Mouse (Mus musculus): ENCODE results near the gene Gm49373.
A peak's percentile ranks its signal among the peaks of the same experiment; 100 is the strongest.

The Gm49373 gene

GRCm38 (mm10) chr9:21026849-21027248 is 46.0 kb downstream of the Gm49373 start:
- no peak for DNase-seq

DNA sequence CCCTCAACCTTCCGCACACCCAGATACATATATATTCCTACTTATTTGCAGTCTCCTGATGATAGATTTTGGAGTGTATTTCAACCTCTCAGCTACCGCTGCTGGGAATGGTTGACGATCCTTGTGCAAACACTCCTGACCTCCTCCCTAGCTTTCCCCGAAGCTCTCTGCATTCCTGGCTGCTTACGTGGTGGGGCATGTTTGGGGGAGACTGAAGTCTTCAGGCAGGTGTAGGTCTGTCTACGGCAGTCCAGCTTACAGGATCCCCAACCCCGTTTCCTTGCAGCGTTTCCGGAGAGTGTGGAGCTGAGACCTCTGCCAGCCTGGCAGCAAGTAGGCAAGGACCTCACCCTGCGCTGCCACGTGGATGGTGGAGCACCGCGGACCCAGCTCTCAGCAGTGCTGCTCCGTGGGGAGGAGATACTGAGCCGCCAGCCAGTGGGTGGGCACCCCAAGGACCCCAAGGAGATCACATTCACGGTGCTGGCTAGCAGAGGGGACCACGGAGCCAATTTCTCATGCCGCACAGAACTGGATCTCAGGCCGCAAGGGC is 47.6 kb downstream of the Gm49373 start:
- DNase-seq: no peak

- DNase-seq: no peak
Measured at GRCm38 (mm10) chr9:21022726-21023125, 50.2 kb downstream of the Gm49373 start.

- no peak for DNase-seq
Measured at GRCm38 (mm10) chr9:21022288-21022687, 50.6 kb downstream of the Gm49373 start.

- DNase-seq: no peak
Measured at GRCm38 (mm10) chr9:21021363-21021762, 51.5 kb downstream of the Gm49373 start.

DNA sequence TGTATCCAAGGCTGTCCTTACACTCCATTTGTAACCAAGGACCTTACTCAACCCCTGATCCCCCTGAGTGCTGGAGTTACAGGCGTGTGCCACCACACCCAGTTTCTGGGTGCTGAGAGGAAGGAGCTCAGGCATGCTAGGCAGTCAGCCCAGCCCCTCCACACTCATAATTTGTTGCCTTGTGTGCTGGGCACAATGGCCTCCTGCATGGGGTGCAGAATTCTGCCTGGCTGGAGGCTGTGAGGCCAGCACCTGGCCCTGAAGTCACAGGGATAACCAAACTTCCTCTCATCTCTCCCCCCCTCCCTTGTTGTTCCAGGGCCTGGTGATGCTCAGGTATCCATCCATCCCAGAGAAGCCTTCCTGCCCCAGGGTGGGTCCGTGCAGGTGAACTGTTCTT is 54.3 kb downstream of the Gm49373 start:
- DNase-seq: no peak

DNA sequence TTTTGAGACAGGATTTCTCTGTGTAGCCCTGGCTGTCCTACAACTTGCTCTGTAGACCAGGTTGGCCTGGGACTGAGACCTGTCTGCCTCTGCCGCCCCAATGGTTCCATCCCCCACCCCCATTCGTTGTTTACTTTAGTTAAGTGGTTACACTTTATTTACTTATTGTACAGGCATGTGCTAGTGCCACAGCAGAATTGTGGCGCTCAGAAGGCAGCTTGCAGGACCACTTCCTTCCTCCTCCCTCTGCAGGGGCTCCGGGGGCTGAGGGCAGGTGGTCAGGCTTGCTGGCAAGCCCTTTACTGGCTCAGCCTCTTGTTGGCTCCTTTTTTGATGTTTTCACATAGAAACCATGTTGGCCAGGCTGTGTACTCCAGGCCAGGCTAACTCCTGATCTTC is 55.7 kb downstream of the Gm49373 start:
- no peak for DNase-seq

- DNase-seq: peak in 1 of 2 experiments; percentile 19
Measured at GRCm38 (mm10) chr9:21016331-21017176, 56.3 kb downstream of the Gm49373 start.

DNA sequence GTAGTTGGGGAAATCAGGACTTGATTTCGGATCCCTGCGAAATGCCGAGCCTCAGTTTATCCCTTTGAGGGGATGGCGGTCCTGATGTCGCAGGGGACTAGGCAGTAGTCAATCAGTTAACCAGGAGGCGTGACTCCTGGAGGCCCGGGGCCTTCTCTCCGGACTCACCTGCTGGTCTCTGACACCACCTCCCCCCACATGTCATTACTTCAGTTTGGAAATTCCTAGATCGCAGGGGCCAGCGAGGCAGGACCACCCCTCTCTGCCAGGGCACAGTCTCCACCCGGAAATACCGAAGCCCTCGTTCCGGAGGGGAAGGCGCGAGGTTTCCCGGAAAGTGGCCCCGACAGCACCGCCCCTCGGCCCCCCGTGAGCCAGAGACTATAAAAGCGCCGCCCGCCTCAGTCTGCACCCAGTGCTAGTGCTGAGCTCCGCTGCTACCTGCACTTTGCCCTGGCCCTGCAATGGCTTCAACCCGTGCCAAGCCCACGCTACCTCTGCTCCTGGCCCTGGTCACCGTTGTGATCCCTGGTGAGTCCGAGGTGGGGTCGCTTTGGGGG is 57.2 kb downstream of the Gm49373 start, which contains the start of gene Icam1:
TSS of gene Icam1 (plus strand) at position 415 of the 560 bp plus-strand sequence.
- DNase-seq: peak; percentile 76 to 90

- DNase-seq: peak; percentile 68 to 70
Measured at GRCm38 (mm10) chr9:21014691-21015570, 58.0 kb downstream of the Gm49373 start.
